Mouse (Mus musculus) lung, postnatal 4 days (tissue): ENCODE results near the gene Col15a1.
A peak's percentile ranks its signal among the peaks of the same experiment; 100 is the strongest.

ENCODE experiments used
- DNase-seq, 2 experiments: peaks; one replicate each; pipeline ENCODE4 v3.0.0; 2021

Col15a1 gene

GRCm38 (mm10) chr4:47273795-47274194 is 65.8 kb downstream of the Col15a1 start:
- DNase-seq: no peak

- no peak for DNase-seq
These were observed 67.0 kb downstream of the Col15a1 start for GRCm38 (mm10) chr4:47274911-47275310.

- no peak for DNase-seq
These were observed 70.4 kb downstream of the Col15a1 start for GRCm38 (mm10) chr4:47278397-47278796.

- no peak for DNase-seq
These were observed 71.2 kb downstream of the Col15a1 start for GRCm38 (mm10) chr4:47279085-47279707.

- no peak for DNase-seq
These were observed 72.2 kb downstream of the Col15a1 start for GRCm38 (mm10) chr4:47280126-47280525.

- DNase-seq: no peak
These were observed 74.1 kb downstream of the Col15a1 start for GRCm38 (mm10) chr4:47281920-47282682.

DNA sequence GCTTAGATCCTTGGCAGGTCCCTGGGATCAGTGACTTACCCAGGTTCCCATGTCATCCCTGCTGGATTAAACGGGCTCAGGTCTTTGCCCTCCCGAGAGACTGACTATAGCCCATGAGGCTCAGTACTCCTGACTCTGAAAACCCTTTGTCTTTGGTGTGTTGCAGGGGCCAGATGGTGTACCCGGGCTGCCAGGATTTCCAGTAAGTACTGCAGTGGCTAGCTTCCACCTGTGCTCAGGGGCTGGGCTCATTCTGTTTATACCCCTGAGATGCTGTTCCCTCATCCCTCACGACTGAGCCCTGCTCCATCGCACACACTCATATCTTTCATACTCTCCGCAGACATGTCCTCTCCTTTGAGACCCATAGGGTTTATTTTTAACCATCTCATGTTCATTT is 76.3 kb downstream of the Col15a1 start:
- DNase-seq: no peak

DNA sequence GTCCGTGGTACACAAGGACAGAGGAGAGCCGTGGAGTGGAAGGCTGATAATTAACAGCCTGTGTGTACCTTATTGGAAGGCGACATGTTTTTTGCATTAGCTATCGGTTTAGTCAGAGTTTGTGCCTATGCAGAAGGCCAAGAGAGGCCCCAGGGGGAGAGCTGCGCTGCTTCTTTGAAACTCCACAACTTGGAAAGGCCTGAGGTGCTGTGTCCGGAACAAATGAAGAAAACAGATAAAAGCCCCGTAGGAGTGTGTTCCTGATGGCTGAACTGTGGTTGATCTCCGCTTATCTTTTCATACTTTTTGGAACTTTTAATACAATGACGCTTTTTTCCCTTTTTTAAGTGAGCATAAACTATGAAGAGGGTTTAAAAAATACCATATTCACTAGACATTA is 76.9 kb downstream of the Col15a1 start:
- DNase-seq: no peak

DNA sequence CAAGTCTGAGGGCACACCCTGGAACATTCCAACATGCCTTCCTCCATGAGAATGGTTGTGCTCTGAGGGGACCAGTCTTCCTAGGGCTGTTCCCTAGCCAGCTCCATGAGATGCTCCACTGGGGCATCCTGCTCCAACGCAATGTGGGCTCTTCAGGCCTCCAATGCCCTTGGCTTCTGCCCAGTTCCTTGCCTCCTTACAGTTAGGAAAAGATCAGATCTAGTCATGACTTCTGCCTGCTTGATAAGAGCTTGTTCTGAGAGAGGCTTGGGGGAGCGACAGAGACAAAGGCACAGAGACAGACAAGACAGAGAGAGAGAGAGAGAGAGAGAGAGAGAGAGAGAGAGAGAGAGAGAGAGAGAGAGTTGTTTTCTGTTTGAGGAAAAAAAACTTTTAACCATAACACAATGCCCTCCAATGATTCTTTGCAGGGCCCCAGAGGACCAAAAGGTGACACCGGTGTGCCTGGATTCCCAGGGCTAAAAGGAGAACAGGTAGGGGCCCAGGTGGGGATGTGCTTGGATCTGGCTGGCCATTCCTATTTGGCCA is 78.7 kb downstream of the Col15a1 start:
- no peak for DNase-seq

DNA sequence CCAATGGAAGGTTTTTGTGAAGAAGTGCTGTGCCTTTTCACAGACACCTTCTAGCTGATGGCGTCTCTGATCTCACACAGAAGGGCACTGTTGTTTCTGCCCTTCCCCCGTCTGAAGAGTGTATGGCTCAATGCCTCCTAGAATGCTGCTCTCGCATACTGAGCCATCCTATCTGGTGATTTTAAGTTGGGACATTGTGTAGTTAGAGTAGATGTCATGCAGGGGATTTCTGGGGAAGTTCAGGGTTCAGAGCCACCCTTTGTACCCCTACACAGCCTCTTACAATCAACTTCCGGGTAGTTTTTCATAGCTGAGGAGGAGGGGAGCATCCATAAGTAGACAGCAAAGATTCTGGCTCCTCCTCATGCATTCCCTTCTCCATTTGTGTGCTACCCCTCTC is 79.5 kb downstream of the Col15a1 start:
- DNase-seq: no peak

GRCm38 (mm10) chr4:47288306-47288705 is 80.3 kb downstream of the Col15a1 start:
- no peak for DNase-seq

- DNase-seq: no peak
These were observed 81.6 kb downstream of the Col15a1 start for GRCm38 (mm10) chr4:47289526-47289925.

- no peak for DNase-seq
These were observed 82.5 kb downstream of the Col15a1 start for GRCm38 (mm10) chr4:47290448-47290847.

- no peak for DNase-seq
These were observed 83.1 kb downstream of the Col15a1 start for GRCm38 (mm10) chr4:47291013-47291412.

- no peak for DNase-seq
These were observed 85.0 kb downstream of the Col15a1 start for GRCm38 (mm10) chr4:47292956-47293355.

- peak; percentile 67 to 79 for DNase-seq
These were observed 86.0 kb downstream of the Col15a1 start for GRCm38 (mm10) chr4:47293771-47294543.

- no peak for DNase-seq
These were observed 86.6 kb downstream of the Col15a1 start for GRCm38 (mm10) chr4:47294544-47295070.

DNA sequence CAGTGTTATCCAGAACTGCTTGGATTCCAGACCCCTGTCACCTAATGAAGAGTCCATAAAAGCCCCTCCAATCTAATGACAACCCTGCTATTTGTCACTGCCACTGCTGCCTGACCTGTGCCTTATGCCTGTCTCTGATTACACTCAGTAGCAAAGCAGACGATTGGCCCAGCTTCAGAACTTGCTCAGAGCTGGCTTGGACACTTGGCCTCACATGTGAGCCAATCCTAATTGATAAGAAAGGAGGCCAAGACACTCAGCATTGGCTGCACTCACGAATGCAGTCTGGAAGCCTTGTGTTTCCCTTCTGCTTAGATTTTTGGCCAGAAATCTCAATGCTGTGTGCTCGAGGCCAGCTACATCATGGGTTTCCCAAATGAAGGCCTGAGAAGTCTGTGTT is 87.6 kb downstream of the Col15a1 start:
- peak; percentile 25 to 47 for DNase-seq

DNA sequence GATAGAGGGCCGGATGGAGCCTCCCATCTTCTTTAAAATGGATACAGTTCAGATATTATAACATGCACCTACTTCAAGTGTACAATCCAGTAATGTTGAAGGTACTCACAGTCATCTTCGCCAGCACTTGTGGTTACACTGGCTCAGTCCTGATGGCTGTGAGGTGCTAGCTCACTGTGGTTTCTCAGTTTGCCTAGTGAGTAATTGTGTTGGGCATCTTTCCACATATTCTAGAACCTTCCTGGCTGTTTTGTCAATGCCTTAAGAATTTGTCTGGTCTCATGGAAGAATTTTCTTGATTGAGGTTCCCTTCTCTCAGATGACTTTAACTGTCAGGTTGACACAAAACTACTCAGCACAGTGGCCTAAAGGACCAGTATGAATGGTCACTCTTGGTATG is 92.7 kb downstream of the Col15a1 start:
- DNase-seq: no peak

DNA sequence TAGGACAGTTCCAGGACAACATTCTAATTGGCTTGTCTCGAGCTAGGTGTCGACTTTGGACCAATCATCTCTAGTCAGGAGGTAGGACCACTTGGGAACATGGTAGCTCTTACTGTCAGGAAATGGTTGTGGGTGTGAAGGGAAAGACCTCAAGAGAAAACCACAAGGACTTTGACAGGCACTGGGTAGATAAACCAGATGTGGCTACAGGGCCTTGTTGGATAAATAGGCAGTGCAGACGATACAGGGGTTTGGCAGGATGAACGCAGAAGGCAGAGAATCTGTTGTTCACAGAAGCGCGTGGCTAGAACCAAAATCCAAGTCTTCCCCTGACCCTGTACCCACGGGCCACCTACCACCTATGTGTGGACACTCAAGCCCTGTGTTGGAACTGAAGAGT is 94.6 kb downstream of the Col15a1 start:
- DNase-seq: no peak

DNA sequence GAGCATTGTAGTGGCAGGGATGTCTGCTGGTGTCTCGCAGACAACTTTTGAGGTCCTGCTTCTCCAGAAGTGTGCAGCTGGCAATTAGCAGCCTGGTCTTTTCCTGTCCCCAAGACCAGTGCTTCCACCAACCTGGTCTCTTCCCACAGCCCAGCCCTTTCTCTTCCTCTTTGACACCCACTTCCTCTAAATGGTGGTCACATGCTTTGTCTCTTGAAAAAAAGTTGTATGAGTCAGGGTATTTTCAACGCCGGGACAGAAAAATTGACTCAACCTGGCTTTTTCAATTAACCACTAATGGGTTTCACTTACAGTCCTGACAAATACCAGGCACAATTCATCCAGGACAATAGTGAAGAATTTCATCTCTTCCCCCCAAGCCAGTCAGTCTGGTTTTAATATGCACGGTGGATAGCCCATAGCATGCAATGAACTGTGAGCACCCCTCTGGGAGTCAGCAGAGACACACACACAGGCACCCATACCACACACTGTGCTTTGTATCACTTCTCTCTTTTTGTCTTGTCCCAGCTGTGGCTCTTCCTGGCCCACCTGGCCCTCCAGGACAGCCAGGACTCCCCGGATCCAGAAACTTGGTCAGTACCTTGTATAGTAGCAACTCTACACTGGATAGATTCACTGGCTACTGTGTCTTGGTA is 95.5 kb downstream of the Col15a1 start:
- DNase-seq: peak in 1 of 2 experiments; percentile 46

- DNase-seq: no peak
These were observed 102.1 kb downstream of the Col15a1 start for GRCm38 (mm10) chr4:47309886-47310625.
